Mouse (Mus musculus): Measurements from ENCODE around the gene Zfp978.
A peak's percentile ranks its signal among the peaks of the same experiment; 100 is the strongest.
"Not testable (repeated sequence)": the region's sequence is repeated elsewhere in the genome, so short reads cannot be mapped to it uniquely, and the experiment has no call there.

Zfp978 gene

GRCm38 (mm10) chr4:147350541-147350940, 10.6 kb upstream of the Zfp978 start:
- not testable (repeated sequence) for DNase-seq (ENCODE audit: low read depth, low spot score)

- not testable (repeated sequence) for DNase-seq (ENCODE audit: low read depth, low spot score)
Observed at GRCm38 (mm10) chr4:147351376-147351980, 9.6 kb upstream of the Zfp978 start.

- DNase-seq (ENCODE audit: low read depth, low spot score): not testable (repeated sequence)
Observed at GRCm38 (mm10) chr4:147353626-147354025, 7.5 kb upstream of the Zfp978 start.

- DNase-seq (ENCODE audit: low read depth, low spot score): not testable (repeated sequence)
Observed at GRCm38 (mm10) chr4:147356042-147356441, 5.1 kb upstream of the Zfp978 start.

GRCm38 (mm10) chr4:147357195-147357594, 3.9 kb upstream of the Zfp978 start:
- DNase-seq (ENCODE audit: low read depth, low spot score): not testable (repeated sequence)

- not testable (repeated sequence) for DNase-seq (ENCODE audit: low read depth, low spot score)
Observed at GRCm38 (mm10) chr4:147361872-147362271, 769 bp downstream of the Zfp978 start.

- DNase-seq (ENCODE audit: low read depth, low spot score): not testable (repeated sequence)
Observed at GRCm38 (mm10) chr4:147369564-147369963, 8.5 kb downstream of the Zfp978 start.

- DNase-seq (ENCODE audit: low read depth, low spot score): not testable (repeated sequence)
Observed at GRCm38 (mm10) chr4:147383199-147383598, 22.1 kb downstream of the Zfp978 start.

GRCm38 (mm10) chr4:147397201-147397600, 36.1 kb downstream of the Zfp978 start:
- DNase-seq (ENCODE audit: low read depth, low spot score): peak; percentile 1

- DNase-seq (ENCODE audit: low read depth, low spot score): peak; percentile 12
Observed at GRCm38 (mm10) chr4:147397934-147398682, 37.0 kb downstream of the Zfp978 start.

GRCm38 (mm10) chr4:147398741-147399140, 37.6 kb downstream of the Zfp978 start:
- DNase-seq (ENCODE audit: low read depth, low spot score): peak; percentile 20

- DNase-seq (ENCODE audit: low read depth, low spot score): peak; percentile 5
Observed at GRCm38 (mm10) chr4:147399505-147399904, 38.4 kb downstream of the Zfp978 start.

- peak; percentile 5 for DNase-seq (ENCODE audit: low read depth, low spot score)
Observed at GRCm38 (mm10) chr4:147400031-147400847, 39.1 kb downstream of the Zfp978 start.

- DNase-seq (ENCODE audit: low read depth, low spot score): peak; percentile 72
Observed at GRCm38 (mm10) chr4:147400848-147401715, 40.0 kb downstream of the Zfp978 start.

GRCm38 (mm10) chr4:147401736-147402506, 40.8 kb downstream of the Zfp978 start:
- peak; percentile 86 for DNase-seq (ENCODE audit: low read depth, low spot score)

- peak; percentile 3 for DNase-seq (ENCODE audit: low read depth, low spot score)
Observed at GRCm38 (mm10) chr4:147402507-147402890, 41.4 kb downstream of the Zfp978 start.

- DNase-seq (ENCODE audit: low read depth, low spot score): peak; percentile 6
Observed at GRCm38 (mm10) chr4:147403509-147403908, 42.4 kb downstream of the Zfp978 start.

- peak; percentile 27 for DNase-seq (ENCODE audit: low read depth, low spot score)
Observed at GRCm38 (mm10) chr4:147403931-147404913, 43.1 kb downstream of the Zfp978 start.
